Comparison of ENCODE assay signal across 24 mouse cellular contexts in the genomic region with DNA sequence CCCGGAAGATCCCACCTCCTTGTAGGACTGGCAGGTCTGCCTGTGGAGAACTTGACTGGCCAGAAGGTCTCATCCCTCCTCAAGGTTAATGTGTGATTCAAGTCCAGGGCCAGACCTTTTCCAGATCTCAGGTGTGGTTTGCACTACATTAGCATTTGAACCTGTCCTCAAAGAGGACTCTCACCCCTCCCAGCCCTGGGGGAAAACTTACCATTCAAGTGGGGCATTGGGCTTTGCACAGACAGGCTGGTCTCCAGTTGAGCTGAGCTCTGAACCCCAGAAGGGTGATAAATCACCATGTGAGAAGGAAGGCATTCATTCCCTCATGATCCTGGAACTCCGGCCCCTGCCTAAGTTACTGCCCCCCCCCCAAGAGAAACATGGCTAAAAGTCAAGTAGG.
A peak's percentile ranks its signal among the peaks of the same experiment; 100 is the strongest.
DNase-seq lines count a peak whose midpoint lies in the region; TF ChIP-seq lines count a peak whose summit lies in the region.
"Had no signal": no experiment of that assay in that cellular context is flagged by ENCODE, and none has a peak within 500 bp of the region (broad histone marks: within the 10 kb centered on the region; RNA-seq: fewer than 3 reads in every experiment).

No protein-coding gene starts in this region.

- DNase-seq in R1 (ENCODE audit: low read depth, low spot score) (peak; percentile 94), ZHBTc4 (ENCODE audit: low read depth, low spot score) (peak; percentile 95)
- DNase-seq in urinary bladder, adult 2 months (ENCODE audit: low spot score): no peak
- no peak for DNase-seq in kidney, postnatal 10 days
- DNase-seq: adrenal gland, adult 2 months; adrenal gland, postnatal 10 days; adrenal gland, postnatal 25 days; B cell, adult 2 months; cerebellum, adult 11 months; cerebellum, adult 18-20 months; cerebellum, adult 8-10 months; cerebellum, adult 9-11 months; cerebellum, postnatal 14 days; cerebellum, postnatal 36 days; embryo, embryonic 11 days had no signal

- H3K4me3 ChIP-seq in ES-Bruce4 (ENCODE audit: low read depth, low read length): no peak overlapping the region
- H3K4me3 ChIP-seq: embryonic facial prominence, embryonic 13.5 days; embryonic facial prominence, embryonic 15.5 days; erythroblast, embryonic 14.5 days; forebrain, embryonic 10.5 days; forebrain, embryonic 12.5 days had no signal

- H3K9ac ChIP-seq in ES-Bruce4 (ENCODE audit: low read depth, poor library complexity, severe bottlenecking): no peak overlapping the region
- H3K9ac ChIP-seq: embryonic facial prominence, embryonic 13.5 days; embryonic facial prominence, embryonic 15.5 days; forebrain, embryonic 12.5 days had no signal

- peaks cover 40% of the 10 kb centered on the region for H3K9me3 ChIP-seq in ES-Bruce4 (replicated peaks; ENCODE audit: control insufficient read depth, insufficient read depth, low read length, poor library complexity, severe bottlenecking)

- no peak for TF ChIP-seq POLR2A in ES-Bruce4 (IDR thresholded peaks at IDR 0.05; ENCODE audit: insufficient read depth, low read length)

- H3K27me3 ChIP-seq in ES-Bruce4 (ENCODE audit: control insufficient read depth, insufficient read depth, low read length, poor library complexity, severe bottlenecking): no peaks in the 10 kb centered on the region
- H3K27me3 ChIP-seq: CH12.LX; embryonic facial prominence, embryonic 13.5 days; embryonic facial prominence, embryonic 15.5 days; forebrain, embryonic 12.5 days; Patski had no signal

- no peak for TF ChIP-seq EP300 in ES-Bruce4 (IDR thresholded peaks at IDR 0.05; ENCODE audit: insufficient read depth, low read depth, low read length)

- TF ChIP-seq CTCF in ES-Bruce4 (IDR thresholded peaks at IDR 0.05; ENCODE audit: low read depth, low read length): no peak

- H3K4me1 ChIP-seq in ES-Bruce4 (ENCODE audit: control insufficient read depth, insufficient read depth, low read length): no peaks in the 10 kb centered on the region
- H3K4me1 ChIP-seq: embryonic facial prominence, embryonic 13.5 days; embryonic facial prominence, embryonic 15.5 days; forebrain, embryonic 10.5 days; forebrain, embryonic 12.5 days had no signal

- peak overlapping the region; percentile 74; the same call in 1 of the 2 replicates for H3K27ac ChIP-seq in ES-Bruce4 (ENCODE audit: insufficient read depth, low read length)
- H3K27ac ChIP-seq: embryonic facial prominence, embryonic 13.5 days; embryonic facial prominence, embryonic 15.5 days; forebrain, embryonic 10.5 days; forebrain, embryonic 12.5 days had no signal

- peaks cover 7% of the 10 kb centered on the region for H3K36me3 ChIP-seq in ES-Bruce4 (ENCODE audit: control insufficient read depth, insufficient read depth, low read length, poor library complexity, severe bottlenecking)
- H3K36me3 ChIP-seq: embryonic facial prominence, embryonic 13.5 days; embryonic facial prominence, embryonic 15.5 days; forebrain, embryonic 10.5 days; forebrain, embryonic 12.5 days; G1E had no signal

Comparison
In these comparisons a context has a peak if more than half of its experiments do, and no peak if none do; other contexts are left out.
1. DNase-seq: peak in R1 (single experiment) and ZHBTc4 (single experiment); none in urinary bladder, adult 2 months (single experiment) and kidney, postnatal 10 days (single experiment).